Mouse (Mus musculus) ES-Bruce4 (cell line): ENCODE data around the gene Pde6h.

Experiments
- EP300 ChIP-seq: IDR thresholded peaks from 2 replicates; pipeline ENCODE4 v1.6.1; 2011; ENCODE audit warnings: low read depth, low read length; ENCODE audit not compliant: insufficient read depth
- POLR2A ChIP-seq: IDR thresholded peaks from one replicate; pipeline ENCODE4 v1.8.1; 2011; ENCODE audit warnings: low read length; ENCODE audit not compliant: insufficient read depth

GRCm38 (mm10) chr6:137014346-137014745, 90.7 kb downstream of the Pde6h start:
- TF ChIP-seq POLR2A (no peak), EP300 (no peak)
